Mouse (Mus musculus) lung, postnatal 36 days (tissue): ENCODE results near the gene Tsga10ip.
A peak's percentile ranks its signal among the peaks of the same experiment; 100 is the strongest.
"Not testable (repeated sequence)": the region's sequence is repeated elsewhere in the genome, so short reads cannot be mapped to it uniquely, and the experiment has no call there.

Experiments used
- DNase-seq: peaks from one replicate; pipeline ENCODE4 v3.0.0; 2022; ENCODE audit warnings: mixed read lengths

The Tsga10ip gene

GRCm38 (mm10) chr19:5388011-5388441 is 14.3 kb downstream of the Tsga10ip start:
- no peak for DNase-seq

- DNase-seq: no peak
Measured at GRCm38 (mm10) chr19:5384715-5385114, 17.6 kb downstream of the Tsga10ip start.

- DNase-seq: no peak
Measured at GRCm38 (mm10) chr19:5383326-5383725, 19.0 kb downstream of the Tsga10ip start.

GRCm38 (mm10) chr19:5377446-5377845 is 24.9 kb downstream of the Tsga10ip start:
- DNase-seq: no peak

GRCm38 (mm10) chr19:5374748-5375147 is 27.6 kb downstream of the Tsga10ip start:
- no peak for DNase-seq

DNA sequence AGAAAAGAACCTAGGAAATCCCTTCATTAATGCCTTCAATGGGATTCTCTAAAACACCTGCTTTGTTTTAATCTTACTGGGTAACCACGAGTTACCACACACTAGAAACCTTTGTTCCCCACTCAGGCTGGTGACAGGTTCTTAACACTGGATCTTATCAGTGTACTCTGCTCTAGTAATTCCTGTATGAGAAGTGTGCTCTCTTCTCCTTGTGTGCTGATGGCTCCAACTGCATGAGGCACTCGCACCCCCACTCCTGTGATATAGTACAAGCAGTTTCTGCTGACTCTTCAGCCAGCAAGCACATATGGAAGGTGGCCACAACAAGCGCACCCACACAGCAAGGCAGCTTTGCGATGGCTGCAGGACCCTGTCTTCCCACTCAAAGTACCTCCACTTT is 28.1 kb downstream of the Tsga10ip start:
- DNase-seq: no peak

DNA sequence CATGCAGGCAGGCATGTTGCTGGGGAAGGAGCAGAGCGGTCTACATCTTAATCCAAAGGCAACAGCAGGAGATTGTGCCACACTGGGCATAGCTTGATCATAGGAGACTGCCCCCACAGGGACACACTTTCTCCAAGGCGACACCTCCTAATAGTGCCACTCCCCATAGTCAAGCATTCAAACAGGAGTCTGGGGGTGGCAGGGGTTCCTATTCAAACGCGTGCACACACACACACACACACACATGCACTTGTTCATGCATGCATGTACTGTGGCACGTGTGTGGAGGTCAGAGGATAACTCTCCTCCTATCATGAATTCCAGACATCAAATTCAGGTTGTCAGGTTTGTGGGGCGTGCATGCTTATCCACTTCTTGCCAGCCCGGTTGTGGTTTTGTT is 29.6 kb downstream of the Tsga10ip start:
- no peak for DNase-seq

GRCm38 (mm10) chr19:5370932-5371331 is 31.4 kb downstream of the Tsga10ip start:
- DNase-seq: no peak

GRCm38 (mm10) chr19:5367455-5367854 is 34.9 kb downstream of the Tsga10ip start:
- no peak for DNase-seq

GRCm38 (mm10) chr19:5367053-5367359 is 35.3 kb downstream of the Tsga10ip start, which contains the start of gene Banf1:
Banf1 (minus strand) TSS chr19:5367168.
- DNase-seq: no peak

DNA sequence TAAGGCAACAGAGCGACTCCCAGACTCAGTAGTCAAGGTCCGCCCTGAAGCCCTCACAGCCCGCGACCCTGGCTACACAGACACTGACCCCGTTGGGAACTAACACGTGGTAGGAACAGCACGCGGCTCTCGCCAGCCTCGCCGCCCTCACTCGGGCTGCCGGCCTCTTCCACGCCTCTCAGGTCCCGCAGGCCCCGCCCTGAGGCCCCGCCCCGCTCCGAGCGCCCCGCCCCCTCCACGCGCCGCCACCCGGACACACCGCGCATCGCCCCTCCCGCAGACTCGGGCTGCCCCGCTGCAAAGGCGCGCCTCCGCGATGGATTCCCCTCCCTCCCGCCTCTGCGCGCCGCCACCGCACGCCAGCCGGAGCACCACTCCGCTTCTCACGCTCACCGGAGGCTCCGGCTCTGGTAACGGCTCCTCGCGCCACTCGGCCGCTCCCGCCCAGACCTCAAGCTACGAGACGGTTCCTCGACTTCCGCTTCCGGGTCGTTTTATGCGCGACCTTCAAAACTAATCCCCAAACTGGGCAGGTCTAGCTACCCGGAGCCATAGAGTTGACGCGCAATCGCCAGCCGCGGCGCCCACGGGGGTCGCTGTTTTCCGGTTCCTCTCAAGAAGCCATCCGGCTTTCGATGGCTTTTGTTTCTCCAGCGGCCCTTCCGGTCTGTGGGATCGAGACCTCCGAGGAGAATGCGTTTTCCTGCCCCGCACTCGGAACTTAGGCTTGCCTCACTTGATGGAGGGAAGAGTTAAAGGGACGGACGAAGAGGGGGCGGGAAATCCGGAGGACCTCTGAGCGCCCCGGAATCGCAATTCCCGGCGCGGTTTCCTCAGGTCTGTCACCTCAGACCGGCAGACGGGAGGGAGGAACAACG is 35.9 kb downstream of the Tsga10ip start, which contains the start of gene Eif1ad:
Eif1ad (plus strand) TSS at position 567 of the 878 bp plus-strand sequence.
- peak; percentile 97 for DNase-seq

- no peak for DNase-seq
Measured at GRCm38 (mm10) chr19:5365751-5366150, 36.6 kb downstream of the Tsga10ip start.

DNA sequence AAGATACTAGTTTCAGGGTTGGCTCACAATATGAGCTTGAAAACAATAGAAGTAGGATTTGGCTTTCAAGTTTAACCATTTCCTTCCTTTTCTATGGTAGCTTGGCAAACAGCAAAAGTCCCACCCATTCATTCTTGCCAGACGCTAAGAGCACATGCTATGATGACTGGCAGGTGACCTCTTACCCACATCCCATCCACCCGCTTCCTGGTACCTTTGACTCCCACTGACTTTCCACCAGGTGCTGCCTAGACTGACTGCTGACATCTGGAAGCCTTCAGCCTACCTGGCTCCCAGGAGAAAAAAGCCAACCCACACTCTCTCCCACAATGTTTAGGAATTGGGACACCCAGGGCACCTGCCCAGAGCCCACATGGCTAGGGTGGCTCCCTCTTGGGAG is 38.2 kb downstream of the Tsga10ip start:
- no peak for DNase-seq

- no peak for DNase-seq
Measured at GRCm38 (mm10) chr19:5362186-5362585, 40.1 kb downstream of the Tsga10ip start.

GRCm38 (mm10) chr19:5356080-5356479 is 46.2 kb downstream of the Tsga10ip start:
- no peak for DNase-seq

GRCm38 (mm10) chr19:5353609-5354008 is 48.7 kb downstream of the Tsga10ip start:
- DNase-seq: no peak

DNA sequence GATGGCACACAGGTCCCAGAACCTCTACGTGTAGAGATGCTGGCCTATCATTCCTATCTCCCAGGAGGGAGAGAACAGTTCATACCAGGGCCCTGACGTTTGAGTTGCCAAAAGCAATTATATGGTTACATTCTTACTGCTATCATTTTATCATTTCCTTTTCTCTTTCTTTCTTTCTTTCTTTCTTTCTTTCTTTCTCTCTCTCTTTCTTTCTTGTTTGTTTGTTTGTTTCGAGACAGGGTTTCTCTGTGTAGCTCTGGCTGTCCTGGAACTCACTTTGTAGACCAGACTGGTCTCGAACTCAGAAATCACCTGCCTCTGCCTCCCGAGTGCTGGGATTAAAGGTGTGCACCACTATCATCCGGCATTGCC is 52.8 kb downstream of the Tsga10ip start, which contains the start of gene Cst6:
Cst6 (minus strand) TSS at position 73 of the 372 bp plus-strand sequence.
- not testable (repeated sequence) for DNase-seq

DNA sequence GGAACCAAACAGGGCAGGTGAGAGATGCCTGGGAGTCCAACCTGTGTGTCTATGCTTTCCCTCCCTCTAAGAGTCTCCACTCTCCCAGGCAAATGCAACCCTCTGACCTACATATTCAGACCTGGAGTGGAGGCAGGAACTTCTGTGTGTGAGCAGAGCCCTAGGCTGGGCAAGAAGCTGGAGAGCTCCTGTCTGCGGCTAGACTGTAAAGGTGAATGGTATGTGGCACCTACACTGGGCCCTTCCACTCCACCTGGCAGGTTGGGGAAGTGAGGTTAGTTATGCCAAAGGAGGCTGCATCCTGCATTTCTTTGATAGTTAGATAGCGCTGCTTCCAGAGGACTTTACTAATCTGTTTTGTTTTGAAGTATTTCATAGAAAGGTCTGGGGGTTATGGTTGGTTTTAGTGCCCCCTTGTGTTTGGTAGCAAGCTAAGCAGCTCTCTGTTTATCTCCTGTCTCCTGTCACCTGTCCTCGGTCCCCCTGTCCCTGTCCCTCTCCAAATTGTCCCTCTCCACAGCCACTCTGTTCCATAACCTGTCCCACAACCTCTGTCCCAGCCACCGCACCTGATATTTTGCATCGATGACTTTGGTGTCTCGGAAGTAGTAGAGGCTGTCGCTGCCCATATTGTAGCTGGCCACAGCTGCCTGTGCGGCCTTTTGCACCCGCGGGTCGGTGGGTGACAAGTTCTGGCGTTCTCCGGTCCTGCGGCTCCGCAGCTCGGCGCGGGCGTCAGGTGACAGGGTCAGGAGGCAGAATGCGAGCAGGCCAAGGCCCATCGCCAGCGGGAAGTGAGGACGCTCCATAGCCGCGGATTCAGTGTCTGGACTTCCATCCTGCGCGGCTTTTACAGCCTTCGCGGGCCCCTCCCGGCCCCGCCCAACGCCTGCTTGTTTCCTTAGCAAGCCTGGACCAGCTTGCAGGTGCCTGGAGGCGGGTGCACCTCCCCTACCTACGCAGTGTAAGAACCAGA is 53.5 kb downstream of the Tsga10ip start:
- no peak for DNase-seq

DNA sequence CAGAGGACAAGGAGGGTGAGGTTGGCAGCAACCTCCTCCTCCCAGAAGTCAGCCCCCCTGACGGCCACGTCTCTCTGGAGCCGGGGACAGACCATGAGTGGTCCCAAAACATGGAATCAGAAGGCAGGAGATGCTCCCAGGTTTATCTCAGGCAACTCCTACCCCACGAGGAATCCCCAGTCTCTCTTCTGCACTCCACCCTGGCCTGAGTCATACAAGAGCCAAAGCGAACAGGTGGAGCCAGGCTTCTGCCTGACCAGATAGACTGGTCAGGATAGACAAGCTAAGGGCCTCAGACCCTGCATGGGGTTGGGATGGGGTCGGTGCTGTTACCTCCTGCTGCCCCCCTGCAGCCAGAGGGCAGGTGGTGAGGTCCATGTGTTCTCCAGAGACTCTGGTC is 54.3 kb downstream of the Tsga10ip start:
- DNase-seq: no peak

DNA sequence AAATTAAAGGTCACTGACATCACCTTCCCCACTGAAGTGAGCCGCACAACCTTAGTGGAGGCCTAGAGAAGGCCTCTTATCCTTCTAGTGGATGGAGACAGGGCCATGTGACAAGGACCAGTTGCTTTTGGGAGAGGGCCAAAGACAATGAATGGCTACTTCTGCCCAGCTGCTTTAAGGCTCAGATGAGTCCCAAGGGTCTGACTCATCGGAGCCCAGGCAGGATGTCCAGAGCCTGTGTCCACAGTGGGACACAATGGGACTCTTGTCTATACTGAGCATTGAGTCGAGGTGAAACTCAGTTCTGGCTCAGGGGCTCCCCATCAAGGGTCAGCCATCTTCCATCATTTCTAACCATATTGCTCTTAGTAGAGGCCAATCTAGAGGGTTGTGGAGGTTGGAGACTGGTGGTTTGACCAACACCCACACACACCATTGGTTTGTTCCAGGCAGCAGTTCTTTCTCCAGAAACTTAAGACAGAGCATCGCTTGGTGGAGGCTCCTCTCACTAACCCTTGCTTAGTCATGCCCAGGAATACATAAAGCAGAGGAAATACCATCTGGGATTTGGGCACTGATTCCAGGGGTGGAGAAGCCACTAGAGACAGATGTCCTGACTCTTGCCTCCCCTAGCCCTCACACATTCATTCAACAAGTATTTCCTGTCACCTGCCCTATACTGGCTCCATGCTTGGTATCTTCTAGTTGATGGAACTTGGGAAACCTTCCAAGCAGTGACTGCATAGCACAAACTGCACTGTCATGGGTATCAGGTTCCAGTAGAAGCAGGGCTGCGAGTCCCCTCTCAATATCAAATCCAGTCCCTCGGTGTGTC is 56.8 kb downstream of the Tsga10ip start:
- no peak for DNase-seq

- DNase-seq: peak; percentile 14
Measured at GRCm38 (mm10) chr19:5341360-5341759, 61.0 kb downstream of the Tsga10ip start.
